11 mouse cellular contexts compared by ENCODE assay signal in genomic region chr2:33980884-33981283, GRCm38 (mm10).
"Had no signal": no experiment of that assay in that cellular context is flagged by ENCODE, and none has a peak within 500 bp of the region (broad histone marks: within the 10 kb centered on the region; RNA-seq: fewer than 3 reads in every experiment).

No protein-coding gene starts in this region.

- DNase-seq: lung, adult 18-20 months; lung, embryonic 14.5 days; lung, postnatal 10 days; lung, postnatal 4 days; midbrain, embryonic 14.5 days; retina, postnatal 1 day; right cerebral cortex, adult 18-20 months; right cerebral cortex, postnatal 14 days; spleen, adult 18-20 months; thymus, adult 18-20 months; thymus, postnatal 25 days had no signal
